Mouse (Mus musculus): ENCODE results near the gene 1110032F04Rik. TPM values are rescaled to one million over a fixed set of nuclear protein-coding genes. Genes with fewer than 3 reads are reported as not detected.

The 1110032F04Rik gene
- polyA plus RNA-seq, 1 experiment from 2014 or later = 2.8 TPM

Other genes starting within 250 kb of the 1110032F04Rik start
- not detected in 2 replicates for gene Il12a, start 178.9 kb upstream of the 1110032F04Rik start, polyA plus RNA-seq (2015; fragmentation: Nextera tagmentation; extraction: Ambion mirVana)
- gene Ift80, start 135.0 kb downstream of the 1110032F04Rik start, polyA plus RNA-seq (2015; fragmentation: Nextera tagmentation; extraction: Ambion mirVana) = 10.0 and 11.4 TPM in 2 replicates
- 91.4 and 94.1 TPM in 2 replicates for gene Smc4, start 135.2 kb downstream of the 1110032F04Rik start, polyA plus RNA-seq (2015; fragmentation: Nextera tagmentation; extraction: Ambion mirVana)
- gene Trim59, start 175.2 kb downstream of the 1110032F04Rik start, polyA plus RNA-seq (2015; fragmentation: Nextera tagmentation; extraction: Ambion mirVana) = 77.0 and 80.6 TPM in 2 replicates